Mouse (Mus musculus) induced T-regulatory cell, adult 2 months (primary cell): ENCODE results near the gene Ddx23.

Experiments
- DNase-seq: peaks from one replicate; pipeline ENCODE4 v3.0.0-alpha.2; 2012; ENCODE audit warnings: low read depth

The Ddx23 gene

GRCm38 (mm10) chr15:98632107-98632744 lies 30.5 kb downstream of the Ddx23 start:
- DNase-seq = peak; percentile 40

GRCm38 (mm10) chr15:98631493-98631892 lies 31.2 kb downstream of the Ddx23 start:
- DNase-seq = peak; percentile 89

GRCm38 (mm10) chr15:98630540-98630939 lies 32.2 kb downstream of the Ddx23 start, which contains the start of gene Cacnb3:
TSS of gene Cacnb3 (plus strand) at chr15:98630840.
- no peak for DNase-seq

- DNase-seq = no peak
These were observed 33.2 kb downstream of the Ddx23 start for GRCm38 (mm10) chr15:98629464-98629863.

GRCm38 (mm10) chr15:98628589-98629254 lies 34.0 kb downstream of the Ddx23 start:
- peak; percentile 48 for DNase-seq

GRCm38 (mm10) chr15:98626487-98627212 lies 36.0 kb downstream of the Ddx23 start:
- no peak for DNase-seq

GRCm38 (mm10) chr15:98626078-98626477 lies 36.6 kb downstream of the Ddx23 start:
- DNase-seq = no peak

- peak; percentile 71 for DNase-seq
These were observed 39.3 kb downstream of the Ddx23 start for GRCm38 (mm10) chr15:98623361-98623821.

GRCm38 (mm10) chr15:98622721-98623120 lies 40.0 kb downstream of the Ddx23 start:
- no peak for DNase-seq

- no peak for DNase-seq
These were observed 40.5 kb downstream of the Ddx23 start for GRCm38 (mm10) chr15:98622199-98622598.

- DNase-seq = peak; percentile 80
These were observed 45.5 kb downstream of the Ddx23 start for GRCm38 (mm10) chr15:98617176-98617537.

- no peak for DNase-seq
These were observed 46.1 kb downstream of the Ddx23 start for GRCm38 (mm10) chr15:98616362-98617175.

- DNase-seq = no peak
These were observed 46.9 kb downstream of the Ddx23 start for GRCm38 (mm10) chr15:98615751-98616150.

GRCm38 (mm10) chr15:98614971-98615370 lies 47.7 kb downstream of the Ddx23 start:
- no peak for DNase-seq

GRCm38 (mm10) chr15:98614551-98614950 lies 48.1 kb downstream of the Ddx23 start:
- DNase-seq = no peak

- no peak for DNase-seq
These were observed 50.5 kb downstream of the Ddx23 start for GRCm38 (mm10) chr15:98612229-98612628.

- peak; percentile 55 for DNase-seq
These were observed 52.5 kb downstream of the Ddx23 start for GRCm38 (mm10) chr15:98610131-98610633.

- DNase-seq = peak; percentile 47
These were observed 53.2 kb downstream of the Ddx23 start, which contains the start of gene Adcy6 for GRCm38 (mm10) chr15:98609331-98610130. TSS of gene Adcy6 (minus strand) at chr15:98610076.

- DNase-seq = peak; percentile 40
These were observed 53.9 kb downstream of the Ddx23 start for GRCm38 (mm10) chr15:98608784-98609250.

GRCm38 (mm10) chr15:98608058-98608783 lies 54.5 kb downstream of the Ddx23 start:
- DNase-seq = no peak
